Mouse (Mus musculus) left cerebral cortex, adult 9 months (tissue): ENCODE data around the gene Fcrlb.

ENCODE experiments used
- DNase-seq, 2 experiments: peaks; one replicate each; pipeline ENCODE4 v3.0.0; 2022; ENCODE audit warnings: low spot score in 2 of 2

Fcrlb gene

DNA sequence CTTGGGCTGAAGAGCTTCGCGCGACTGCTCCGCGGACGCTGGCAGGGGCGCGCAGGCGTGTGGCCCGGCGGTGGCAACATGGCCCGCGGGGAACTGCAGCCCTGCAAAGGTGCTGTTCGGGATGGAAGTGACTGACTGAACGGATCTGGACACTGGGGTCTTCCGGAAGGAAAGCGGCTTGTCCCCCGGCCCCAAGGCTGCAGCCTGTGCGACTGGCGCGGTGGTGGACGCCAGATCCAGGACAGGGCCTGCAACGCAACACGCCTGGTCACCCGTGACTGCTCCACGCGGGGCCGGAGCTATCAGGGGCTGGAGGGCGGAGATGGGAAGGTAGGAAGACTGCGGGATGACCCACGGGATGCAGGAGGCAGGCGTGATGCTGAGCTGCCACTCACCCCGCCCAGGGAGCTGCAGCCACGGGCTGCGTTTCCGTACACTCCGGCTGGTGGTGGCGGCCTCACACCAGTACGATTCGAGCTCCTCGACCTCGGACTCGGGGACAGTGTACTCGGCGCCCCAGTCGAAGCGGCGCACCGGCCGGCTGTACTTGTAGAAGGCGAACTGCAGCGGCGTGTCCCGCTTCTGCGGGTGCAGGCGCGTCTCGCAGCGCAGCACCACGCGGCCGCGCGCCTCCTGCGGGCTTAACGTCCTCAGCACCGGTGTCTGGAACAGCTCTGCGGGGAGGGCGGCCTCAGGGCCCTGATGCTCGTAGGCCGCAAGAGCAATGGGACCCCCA, 5.1 kb downstream of the Fcrlb start:
- no peak for DNase-seq

- DNase-seq, result no peak
Observed at GRCm38 (mm10) chr1:170907111-170907455, 5.7 kb downstream of the Fcrlb start.

- no peak for DNase-seq
Observed at GRCm38 (mm10) chr1:170903485-170903884, 9.3 kb downstream of the Fcrlb start.

GRCm38 (mm10) chr1:170901536-170902238, 11.1 kb downstream of the Fcrlb start:
- peak in 1 of 2 experiments; percentile 91 for DNase-seq

DNA sequence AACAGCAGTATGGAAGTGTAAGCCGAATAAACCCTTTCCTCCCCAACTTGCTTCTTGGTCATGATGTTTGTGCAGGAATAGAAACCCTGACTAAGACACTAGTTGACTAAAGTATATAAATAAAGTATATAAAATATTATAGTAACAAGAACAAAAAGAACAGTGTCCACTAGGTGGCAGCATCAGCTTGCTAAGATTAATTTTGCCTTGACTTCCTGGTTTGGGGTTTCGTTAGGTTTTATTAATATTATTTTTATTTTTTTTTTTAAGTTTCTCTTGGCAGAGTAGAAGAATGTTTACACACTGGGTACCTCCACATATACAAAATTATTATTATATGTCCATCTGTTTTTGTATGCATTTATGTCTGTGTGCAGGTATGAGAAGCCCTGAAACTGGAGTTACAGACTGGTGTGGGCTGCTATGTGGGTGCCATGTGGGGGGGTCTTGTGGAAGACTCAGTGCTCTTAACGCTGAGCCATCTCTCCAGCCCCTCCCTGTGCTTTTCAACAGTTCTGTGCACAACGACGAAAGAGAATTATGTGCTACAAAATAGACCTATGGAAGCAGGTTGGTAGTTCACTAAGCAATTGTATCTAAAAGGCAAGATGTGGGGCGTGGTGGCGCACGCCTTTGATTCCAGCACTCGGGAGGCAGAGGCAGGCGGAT, 11.8 kb downstream of the Fcrlb start:
- DNase-seq, result peak in 1 of 2 experiments; percentile 70

- DNase-seq, result no peak
Observed at GRCm38 (mm10) chr1:170898413-170899075, 14.2 kb downstream of the Fcrlb start.

GRCm38 (mm10) chr1:170896651-170897281, 16.0 kb downstream of the Fcrlb start:
- no peak for DNase-seq

DNA sequence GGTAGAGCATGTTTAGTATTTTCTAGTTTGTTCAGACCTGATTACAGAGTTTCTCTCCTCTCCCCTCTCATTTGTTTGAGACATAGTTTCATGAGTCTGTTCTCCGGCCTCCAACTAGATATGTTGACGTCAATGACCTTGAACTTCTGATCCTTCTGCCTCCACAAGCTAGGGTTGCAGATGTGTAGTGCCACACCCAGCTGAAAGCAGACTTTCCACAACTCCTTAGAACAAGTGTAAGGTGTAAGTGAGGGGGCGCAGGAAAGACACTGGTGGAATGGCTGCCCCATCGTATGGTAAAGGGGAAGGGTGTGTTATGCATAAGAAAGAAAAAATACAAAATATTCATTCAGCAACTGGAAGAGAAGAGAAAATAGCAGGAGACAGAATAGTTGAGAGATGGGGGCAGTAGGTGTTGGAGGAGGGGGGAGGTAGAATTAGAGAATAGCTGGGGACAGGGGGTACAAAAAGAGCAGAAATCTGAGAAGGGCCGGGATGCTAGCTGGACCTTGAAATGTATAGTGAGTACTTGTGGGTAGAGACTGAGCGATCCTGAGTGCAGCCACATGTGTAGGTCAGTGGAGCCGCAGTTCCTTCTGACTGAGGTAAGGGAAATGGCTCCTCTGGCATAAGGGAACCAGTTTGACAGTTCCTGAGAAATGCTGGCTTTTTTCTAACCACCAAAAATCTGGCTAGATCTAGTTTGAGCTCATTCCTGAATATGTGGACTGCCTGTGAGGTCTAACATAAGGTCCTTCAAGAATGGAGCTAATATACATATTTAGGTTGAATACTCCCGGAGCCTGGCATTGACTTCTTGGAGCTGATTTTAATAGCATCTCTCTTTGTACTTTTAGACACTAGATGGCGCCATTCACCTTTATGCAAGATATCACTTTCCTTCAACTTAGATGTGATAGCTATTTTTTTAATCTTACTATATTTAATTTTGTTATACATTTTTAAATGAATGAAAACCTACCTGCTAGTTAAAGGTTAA, 17.8 kb downstream of the Fcrlb start:
- DNase-seq, result peak in 1 of 2 experiments; percentile 38

- no peak for DNase-seq
Observed at GRCm38 (mm10) chr1:170892279-170892678, 20.5 kb downstream of the Fcrlb start.

DNA sequence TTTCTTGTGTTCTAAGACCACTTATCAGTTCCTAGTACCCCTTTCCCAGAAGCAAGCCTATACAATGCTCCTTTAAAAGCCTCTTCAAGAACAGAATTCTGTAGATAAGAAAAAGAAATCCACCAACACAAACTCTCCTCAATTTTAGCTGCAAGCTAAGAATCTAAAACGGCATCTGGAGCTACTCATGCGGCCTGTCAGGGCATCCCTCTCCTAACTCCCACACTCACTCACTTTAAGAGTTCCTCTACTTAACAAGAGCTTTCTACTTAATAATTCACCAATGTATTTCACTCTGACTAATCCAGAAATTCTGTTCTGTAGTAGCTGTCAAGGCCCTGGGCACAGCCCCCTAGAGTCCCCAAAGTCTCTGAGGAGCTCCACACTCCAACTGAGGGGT, 21.1 kb downstream of the Fcrlb start:
- DNase-seq, result no peak

GRCm38 (mm10) chr1:170889310-170889709, 23.4 kb downstream of the Fcrlb start:
- no peak for DNase-seq

GRCm38 (mm10) chr1:170886044-170886458, 26.7 kb downstream of the Fcrlb start:
- no peak for DNase-seq

GRCm38 (mm10) chr1:170884978-170885561, 27.7 kb downstream of the Fcrlb start, which contains the start of the genes Gm26620 and Dusp12:
Gene Gm26620 (plus strand): TSS chr1:170885065.
Gene Dusp12 (minus strand): TSS chr1:170885540.
- DNase-seq, result peak; percentile 73 to 89

- no peak for DNase-seq
Observed at GRCm38 (mm10) chr1:170884390-170884789, 28.4 kb downstream of the Fcrlb start.

DNA sequence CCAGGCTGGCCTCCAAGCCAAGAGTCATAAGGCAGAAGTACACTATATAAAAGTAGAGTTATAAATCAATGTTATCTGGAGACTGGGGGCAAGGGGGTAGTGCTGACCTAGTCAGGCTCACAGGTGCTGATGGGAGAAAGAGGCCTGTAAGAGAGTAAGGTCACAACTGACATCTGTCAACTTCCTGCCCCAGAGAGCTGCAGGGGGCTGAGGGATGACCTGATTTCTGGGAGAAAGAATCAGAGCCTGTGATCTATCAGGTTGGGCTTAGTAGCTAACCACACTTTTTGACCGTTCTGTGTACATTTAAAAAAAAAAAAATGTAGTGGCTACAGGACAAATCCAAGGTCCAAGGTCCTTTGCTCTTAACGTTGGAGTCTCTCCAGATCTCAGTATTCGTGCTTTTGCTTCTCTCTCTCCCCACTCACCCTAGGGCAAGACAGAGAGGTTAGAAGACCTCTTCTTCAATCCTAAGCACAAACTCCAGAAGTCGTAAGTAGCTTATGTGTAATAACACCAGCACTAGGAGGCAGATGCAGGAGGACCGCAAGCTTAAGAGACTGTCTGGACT, 29.7 kb downstream of the Fcrlb start:
- DNase-seq, result no peak

GRCm38 (mm10) chr1:170876906-170877305, 35.8 kb downstream of the Fcrlb start:
- DNase-seq, result no peak

GRCm38 (mm10) chr1:170875676-170876075, 37.1 kb downstream of the Fcrlb start:
- DNase-seq, result no peak

DNA sequence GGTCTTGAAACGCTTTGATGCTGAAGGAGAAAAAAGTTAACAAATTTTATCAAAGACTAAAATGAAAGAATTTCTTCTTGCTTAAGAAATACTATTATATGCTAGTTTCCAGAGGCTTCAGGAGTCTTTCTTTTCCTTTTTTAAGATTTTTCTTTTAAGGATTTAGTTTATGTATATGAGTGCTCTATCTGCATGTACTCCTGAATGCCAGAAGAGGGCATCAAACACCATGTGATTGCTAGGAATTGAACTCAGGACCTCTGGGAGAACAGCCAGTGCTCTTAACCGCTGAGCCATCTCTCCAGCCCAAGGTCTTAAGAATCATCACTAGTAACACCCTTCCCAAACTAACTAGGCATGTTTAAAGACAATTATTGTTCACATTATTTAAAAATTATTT, 40.8 kb downstream of the Fcrlb start:
- DNase-seq, result no peak

DNA sequence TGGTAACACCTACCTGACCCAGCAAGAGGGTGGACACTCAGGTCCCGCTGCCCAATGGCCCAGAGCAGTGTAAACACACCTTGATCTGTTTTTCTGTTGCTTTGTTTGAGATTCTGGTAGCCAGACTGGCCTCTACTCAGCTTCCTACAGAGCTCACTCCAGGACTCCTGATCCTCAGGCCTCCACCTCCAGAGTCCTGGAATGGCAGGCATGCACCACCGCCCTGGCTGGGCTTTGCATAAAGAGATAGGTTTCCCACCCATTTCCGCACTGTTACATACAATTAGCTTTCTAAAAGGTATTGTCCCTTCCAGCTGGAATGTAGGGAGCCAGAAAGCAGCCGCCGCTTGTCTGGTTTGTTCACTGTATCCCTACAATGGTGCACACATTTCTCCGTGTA, 41.3 kb downstream of the Fcrlb start:
- DNase-seq, result no peak

DNA sequence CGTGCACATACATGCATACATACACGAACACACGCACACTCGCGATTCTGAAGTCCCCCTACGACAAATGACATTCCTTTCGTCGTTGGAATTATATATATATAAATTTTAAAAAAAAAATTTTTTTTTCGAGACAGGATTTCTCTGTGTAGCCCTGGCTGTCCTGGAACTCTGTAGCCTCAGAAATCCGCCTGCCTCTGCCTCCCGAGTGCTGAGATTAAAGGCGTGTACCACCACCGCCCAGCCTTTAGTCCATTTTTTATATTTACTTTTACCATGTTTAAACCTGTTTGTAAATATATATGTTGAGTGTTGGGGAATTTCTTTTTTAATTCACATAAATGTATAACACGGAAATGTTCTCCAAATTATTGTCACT, 43.8 kb downstream of the Fcrlb start:
- no peak for DNase-seq
